Mouse (Mus musculus) MEL (cell line): ENCODE measurements around the gene Scube3. TPM values are rescaled to one million over a fixed set of nuclear protein-coding genes. Genes with fewer than 3 reads are reported as not detected.
A peak's percentile ranks its signal among the peaks of the same experiment; 100 is the strongest.

Source experiments
- DNase-seq: peaks from one replicate; pipeline ENCODE4 v3.0.0; 2011; ENCODE audit warnings: low read depth, low spot score
- H3K27ac ChIP-seq: 2 replicates; pipeline ENCODE4 v1.5.1; 2012; ENCODE audit warnings: low read depth, mild to moderate bottlenecking, control low read depth, low read length, moderate library complexity; ENCODE audit not compliant: control insufficient read depth
- H3K27me3 ChIP-seq, 2 experiments: fragments of 150-350 bp in 1 of 2; sonication (generic) in 1 of 2; 2 replicates each; pipeline ENCODE4 v1.6.1; 2012; ENCODE audit warnings: low read length in 2 of 2, mild to moderate bottlenecking in 2 of 2, improper control_type of control experiment in 1 of 2, moderate library complexity in 1 of 2; ENCODE audit not compliant: insufficient read depth in 2 of 2, control insufficient read depth in 1 of 2
- H3K36me3 ChIP-seq, 2 experiments: 2 replicates each; pipeline ENCODE4 v1.6.1; 2012 to 2014; ENCODE audit warnings: low read length in 2 of 2, improper control_type of control experiment in 1 of 2, inconsistent platforms in 1 of 2, mild to moderate bottlenecking in 1 of 2; ENCODE audit not compliant: insufficient read depth in 2 of 2, control insufficient read depth in 1 of 2
- H3K4me1 ChIP-seq, 2 experiments: fragments of 150-350 bp in 1 of 2; sonication (generic) in 1 of 2; 2 replicates each; pipeline ENCODE4 v1.6.1; 2012; ENCODE audit warnings: low read length in 2 of 2, improper control_type of control experiment in 1 of 2, mild to moderate bottlenecking in 1 of 2; ENCODE audit not compliant: insufficient read depth in 2 of 2, control insufficient read depth in 1 of 2
- H3K4me3 ChIP-seq, 2 experiments: fragments of 150-350 bp in 1 of 2; sonication (generic) in 1 of 2; 2 replicates each; pipeline ENCODE4 v1.5.1; 2012; ENCODE audit warnings: low read depth in 2 of 2, low read length in 2 of 2, mild to moderate bottlenecking in 2 of 2, moderate library complexity in 2 of 2, control low read depth in 1 of 2, improper control_type of control experiment in 1 of 2; ENCODE audit not compliant: control insufficient read depth in 1 of 2, insufficient read depth in 1 of 2
- H3K79me2 ChIP-seq: 2 replicates; pipeline ENCODE4 v1.6.1; 2012; ENCODE audit warnings: mild to moderate bottlenecking, low read length, moderate library complexity; ENCODE audit not compliant: control insufficient read depth, poor library complexity, insufficient read depth
- H3K9ac ChIP-seq: 2 replicates; pipeline ENCODE4 v1.6.1; 2012; ENCODE audit warnings: low read depth, mild to moderate bottlenecking, control low read depth, low read length, moderate library complexity; ENCODE audit not compliant: control insufficient read depth, poor library complexity, severe bottlenecking
- H3K9me3 ChIP-seq: fragments of 150-350 bp; sonication (generic); replicated peaks from 2 replicates; pipeline ENCODE4 v1.6.1; 2012; ENCODE audit warnings: mild to moderate bottlenecking, low read length, improper control_type of control experiment, moderate library complexity; ENCODE audit not compliant: insufficient read depth
- BHLHE40 ChIP-seq: IDR thresholded peaks from 2 replicates; pipeline ENCODE4 v1.6.1; 2012; ENCODE audit warnings: low read depth, mild to moderate bottlenecking, inconsistent platforms, low read length, improper control_type of control experiment, borderline replicate concordance
- CTCF ChIP-seq, 3 experiments: IDR thresholded peaks in 2 of 3; conservative IDR thresholded peaks in 1 of 3; 2 replicates each; pipeline ENCODE4 v1.5.1; 2011 to 2012; ENCODE audit warnings: low read length in 3 of 3, low read depth in 2 of 3, mild to moderate bottlenecking in 2 of 3, improper control_type of control experiment in 1 of 3, inconsistent platforms in 1 of 3, mixed read lengths in 1 of 3, moderate library complexity in 1 of 3; ENCODE audit not compliant: control insufficient read depth in 1 of 3, insufficient read depth in 1 of 3, poor library complexity in 1 of 3, severe bottlenecking in 1 of 3
- E2F4 ChIP-seq: IDR thresholded peaks from 2 replicates; pipeline ENCODE4 v1.6.1; 2011; ENCODE audit warnings: low read depth, low read length, improper control_type of control experiment, borderline replicate concordance
- ELF1 ChIP-seq: IDR thresholded peaks from 2 replicates; pipeline ENCODE4 v1.6.1; 2014; ENCODE audit warnings: low read depth, mild to moderate bottlenecking, inconsistent platforms, low read length, improper control_type of control experiment, moderate library complexity
- JUND ChIP-seq: IDR thresholded peaks from 2 replicates; pipeline ENCODE4 v1.6.1; 2011; ENCODE audit warnings: low read depth, mild to moderate bottlenecking, improper control_type of control experiment, low read length
- MYB ChIP-seq: IDR thresholded peaks from 2 replicates; pipeline ENCODE4 v1.6.1; 2011; ENCODE audit warnings: mild to moderate bottlenecking, low read depth, low read length, improper control_type of control experiment
- POLR2A ChIP-seq, 2 experiments: IDR thresholded peaks; 2 replicates each; pipeline ENCODE4 v1.6.1; 2011 to 2012; ENCODE audit warnings: low read length in 2 of 2, mild to moderate bottlenecking in 2 of 2, control low read depth in 1 of 2, improper control_type of control experiment in 1 of 2, low read depth in 1 of 2, moderate library complexity in 1 of 2; ENCODE audit not compliant: control insufficient read depth in 1 of 2, insufficient read depth in 1 of 2, poor library complexity in 1 of 2
- RAD21 ChIP-seq: IDR thresholded peaks from 2 replicates; pipeline ENCODE4 v1.6.1; 2011; ENCODE audit warnings: mild to moderate bottlenecking, low read depth, low read length, improper control_type of control experiment
- RCOR1 ChIP-seq: IDR thresholded peaks from 2 replicates; pipeline ENCODE4 v1.6.1; 2012; ENCODE audit warnings: low read depth, mild to moderate bottlenecking, inconsistent platforms, low read length, improper control_type of control experiment
- SMC3 ChIP-seq: IDR thresholded peaks from 2 replicates; pipeline ENCODE4 v1.6.1; 2011; ENCODE audit warnings: low read depth, low read length, improper control_type of control experiment
- TAL1 ChIP-seq: IDR thresholded peaks from 2 replicates; pipeline ENCODE4 v1.6.1; 2012; ENCODE audit warnings: mild to moderate bottlenecking, inconsistent platforms, low read length, moderate library complexity, mixed read lengths
- TCF12 ChIP-seq: IDR thresholded peaks from 2 replicates; pipeline ENCODE4 v1.6.1; 2014; ENCODE audit warnings: low read depth, mild to moderate bottlenecking, inconsistent platforms, low read length, improper control_type of control experiment, moderate library complexity
- USF1 ChIP-seq: IDR thresholded peaks from 2 replicates; pipeline ENCODE4 v1.6.1; 2014; ENCODE audit warnings: low read depth, mild to moderate bottlenecking, inconsistent platforms, low read length, improper control_type of control experiment, moderate library complexity
- ZC3H11A ChIP-seq: IDR thresholded peaks from 2 replicates; pipeline ENCODE4 v1.6.1; 2012; ENCODE audit warnings: low read depth, mild to moderate bottlenecking, inconsistent platforms, low read length, improper control_type of control experiment
- polyA plus RNA-seq, 2 experiments: library from polyadenylated mRNA; stranded (reverse) in 1 of 2; unstranded in 1 of 2; fragments of >175 nt in 1 of 2; fragments of >200 nt in 1 of 2; gene quantifications; 2 replicates each; pipeline versions ENCODE4 v1.2.1 to v1.2.4; 2012; ENCODE audit warnings: low replicate concordance in 2 of 2, low read depth in 1 of 2; ENCODE audit not compliant: insufficient read length in 2 of 2, insufficient read depth in 1 of 2, missing spikeins in 1 of 2
- total RNA-seq: library from RNA; depleted of rRNA; stranded (reverse); fragments of 300-350 nt; gene quantifications from 2 replicates; pipeline ENCODE4 v1.2.3, GENCODE M21; 2012

Gene Scube3
- total and polyA plus RNA-seq, 3 experiments = 0.03 to 0.04 TPM; not detected in 1

- Histone ChIP-seq H3K79me2 (no peaks in the 10 kb centered on the region; the same call in 1 of the 2 replicates), H3K4me1 (peaks cover 6 to 10% of the 10 kb centered on the region in 2 experiments), H3K9ac (no peak overlapping the region), H3K36me3 (peaks cover 0 to 8% of the 10 kb centered on the region in 2 experiments; a peak in 2 of 4 replicates), H3K9me3 (no peaks in the 10 kb centered on the region), H3K27me3 (no peaks in the 10 kb centered on the region), H3K4me3 (no peak overlapping the region), H3K27ac (no peak overlapping the region)
- DNase-seq = no peak
- TF ChIP-seq RAD21 = no peak
- TF ChIP-seq BHLHE40 = no peak
- no peak for TF ChIP-seq RCOR1
- no peak for TF ChIP-seq E2F4
- TF ChIP-seq USF1 = no peak
- no peak for TF ChIP-seq CTCF (IDR thresholded peaks at IDR 0.05 in 2 of 3, conservative IDR thresholded peaks at IDR 0.05 in 1 of 3; ENCODE audit: control insufficient read depth in 1 of 3, insufficient read depth in 1 of 3, low read depth in 2 of 3, low read length in 3 of 3, poor library complexity in 1 of 3, severe bottlenecking in 1 of 3)
- TF ChIP-seq ELF1 = no peak
- TF ChIP-seq JUND = no peak
- TF ChIP-seq POLR2A (IDR thresholded peaks at IDR 0.05; ENCODE audit: control insufficient read depth in 1 of 2, insufficient read depth in 1 of 2, low read depth in 1 of 2, low read length in 2 of 2, poor library complexity in 1 of 2) = no peak
- no peak for TF ChIP-seq SMC3
- no peak for TF ChIP-seq TCF12
- no peak for TF ChIP-seq TAL1
- no peak for TF ChIP-seq MYB
Observed at GRCm38 (mm10) chr17:28201982-28202381, 60.0 kb downstream of the Scube3 start.

- peak; percentile 82 for DNase-seq
- TF ChIP-seq ZC3H11A (peak; percentile 62), E2F4 (no peak), SMC3 (peak; percentile 78), CTCF (IDR thresholded peaks at IDR 0.05 in 2 of 3, conservative IDR thresholded peaks at IDR 0.05 in 1 of 3; ENCODE audit: control insufficient read depth in 1 of 3, insufficient read depth in 1 of 3, low read depth in 2 of 3, low read length in 3 of 3, poor library complexity in 1 of 3, severe bottlenecking in 1 of 3) (peak; percentile 91 to 97 (median 93)), RAD21 (peak; percentile 75)
- Histone ChIP-seq H3K9me3 (no peaks in the 10 kb centered on the region), H3K79me2 (peaks cover 19% of the 10 kb centered on the region), H3K4me3 (no peak overlapping the region), H3K27me3 (no peaks in the 10 kb centered on the region), H3K4me1 (peaks cover 6 to 14% of the 10 kb centered on the region in 2 experiments), H3K9ac (no peak overlapping the region), H3K36me3 (peaks cover 0 to 10% of the 10 kb centered on the region in 2 experiments; a peak in 2 of 4 replicates), H3K27ac (no peak overlapping the region)
Observed at GRCm38 (mm10) chr17:28204052-28204720, 62.2 kb downstream of the Scube3 start.
